Mouse (Mus musculus): ENCODE results near the gene Uqcrh. TPM values are rescaled to one million over a fixed set of nuclear protein-coding genes. Genes with fewer than 3 reads are reported as not detected.

The Uqcrh gene
- polyA plus RNA-seq, 1 experiment from 2014 or later, result 456 TPM

DNA sequence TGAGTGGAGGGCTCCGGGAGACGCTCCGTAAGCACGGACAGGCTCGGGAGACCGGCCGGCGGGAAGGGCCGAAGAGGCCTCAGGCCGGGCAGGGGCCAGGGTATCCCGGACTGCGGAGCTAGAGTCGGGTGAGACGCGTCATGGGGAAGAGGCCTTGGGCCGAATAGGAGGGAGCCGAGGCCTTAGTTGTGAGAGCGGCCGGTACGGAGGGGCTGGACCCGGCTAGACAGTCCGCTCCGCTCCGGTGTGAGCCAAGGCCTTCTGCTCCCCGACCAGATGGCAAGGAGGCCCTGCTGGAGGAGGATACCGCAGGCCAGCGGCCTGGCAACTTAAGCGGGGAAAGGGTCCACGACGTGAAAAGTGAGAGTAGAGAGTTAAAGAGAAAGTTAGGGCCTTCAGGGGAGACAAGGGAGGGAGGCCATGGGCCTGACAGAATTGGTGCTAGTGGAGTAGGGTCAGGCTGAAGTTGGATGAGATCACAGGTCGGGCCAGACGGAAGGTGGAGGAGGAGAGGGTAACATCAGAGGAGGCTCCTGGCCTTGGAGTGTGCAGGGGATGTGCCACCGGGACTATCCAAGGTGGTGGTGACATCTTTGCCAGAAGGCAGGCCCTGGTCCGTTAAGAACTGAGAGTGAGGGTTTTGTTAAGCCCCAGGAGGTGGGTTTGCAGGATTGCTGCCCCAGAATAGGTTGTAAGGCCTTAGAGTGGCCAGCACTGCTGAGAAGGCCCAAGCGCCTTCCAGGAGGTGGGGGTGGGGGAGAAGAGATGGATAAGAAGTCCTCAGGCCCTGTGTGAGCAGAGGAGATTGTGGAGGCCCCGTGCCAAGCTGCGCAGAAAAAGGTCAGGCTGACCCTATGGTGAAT lies 1.7 kb upstream of the Uqcrh start:
- Histone ChIP-seq H3K27me3 (no peaks in the 10 kb centered on the region), H3K9me3 (no peaks in the 10 kb centered on the region), H3K4me3 (peak overlapping the region; percentile 99), H3K4me2 (replicated peaks) (peak overlapping the region; percentile 91), H3K9ac (peak overlapping the region; percentile 100), H3K27ac (peak overlapping the region; percentile 98), H3K36me3 (peaks cover 24% of the 10 kb centered on the region), H3K4me1 (peaks cover 27% of the 10 kb centered on the region)
- ATAC-seq (ENCODE audit: low FRiP score, low read depth), result peak; percentile 1; the same call in 1 of the 2 replicates
- 3% methylated on average over 37 of the region's 37 CpGs for WGBS

DNA sequence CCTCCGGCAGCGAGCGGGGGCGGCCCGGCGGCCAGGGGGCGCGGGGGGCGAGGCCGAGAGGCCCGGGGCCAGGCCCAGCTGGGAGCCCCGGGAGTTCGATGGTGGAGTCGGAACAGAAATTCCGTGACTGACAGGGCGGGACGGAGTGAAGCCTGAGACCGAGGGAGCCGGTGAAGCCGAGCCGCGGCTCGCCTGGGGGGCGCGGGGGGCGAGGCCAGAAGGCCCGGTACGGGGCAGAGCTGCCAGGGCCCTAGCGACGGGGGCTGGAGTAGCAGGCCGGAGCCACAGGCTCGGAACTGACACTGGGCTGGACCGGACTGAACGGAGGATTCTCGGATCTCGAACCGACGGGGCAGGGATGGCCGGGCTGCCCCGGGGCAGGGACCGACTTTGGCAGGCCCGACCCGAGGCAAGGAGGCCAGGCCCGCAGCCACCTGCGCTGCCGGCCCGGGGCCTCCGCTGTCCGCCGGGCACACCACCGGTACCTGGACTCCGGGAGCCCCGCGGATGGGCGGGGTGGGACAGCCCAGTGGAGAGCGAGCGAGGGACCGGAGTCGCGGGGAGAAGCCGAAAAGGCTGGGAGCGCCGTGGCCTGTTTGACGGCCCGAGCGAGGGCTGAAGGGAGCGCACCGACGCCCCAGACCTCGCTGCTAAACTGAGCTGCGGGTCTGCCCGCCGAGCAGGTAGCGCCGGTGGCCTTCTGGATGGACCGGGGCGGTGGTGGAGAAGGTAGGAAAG lies 929 bp upstream of the Uqcrh start:
- Histone ChIP-seq H3K4me1 (peaks cover 27% of the 10 kb centered on the region), H3K9ac (peak overlapping the region; percentile 100), H3K4me2 (replicated peaks) (peak overlapping the region; percentile 91), H3K27ac (peak overlapping the region; percentile 98), H3K27me3 (no peaks in the 10 kb centered on the region), H3K4me3 (peak overlapping the region; percentile 99), H3K36me3 (peaks cover 16% of the 10 kb centered on the region), H3K9me3 (no peaks in the 10 kb centered on the region)
- peak; percentile 65 for ATAC-seq (ENCODE audit: low FRiP score, low read depth)
- WGBS, result 0% methylated on average over 68 of the region's 77 CpGs

DNA sequence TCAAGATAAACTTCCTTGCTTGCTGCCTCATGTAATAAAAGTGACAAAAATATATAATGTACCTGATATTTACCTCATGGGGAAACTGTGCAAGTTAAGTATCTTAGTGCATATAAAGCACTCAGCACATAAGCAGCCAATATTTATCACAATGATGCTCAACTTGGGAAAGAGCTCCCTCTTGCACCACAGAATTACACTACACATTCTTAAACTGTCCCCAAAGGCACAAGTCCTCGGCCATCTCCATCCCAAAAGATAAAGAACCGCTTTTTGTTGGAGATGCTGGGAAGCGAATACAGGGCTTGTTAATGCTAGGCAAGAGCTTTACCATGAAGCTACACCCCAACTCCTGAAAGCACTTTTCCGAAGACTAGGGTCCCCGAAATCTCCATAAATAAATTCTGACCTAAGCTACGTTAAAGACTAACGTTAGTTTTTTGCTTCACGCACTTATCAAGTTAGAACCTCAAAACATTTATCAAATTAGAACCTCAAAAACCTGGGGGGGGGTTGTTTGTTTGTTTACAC lies 661 bp downstream of the Uqcrh start:
- peaks cover 27% of the 10 kb centered on the region for H3K4me1 ChIP-seq
- WGBS, result 1% methylated on average over 8 of the region's 8 CpGs
- H3K9ac ChIP-seq, result peak overlapping the region; percentile 73
- H3K9me3 ChIP-seq, result no peaks in the 10 kb centered on the region
- peak overlapping the region; percentile 99 for H3K4me3 ChIP-seq
- peaks cover 16% of the 10 kb centered on the region for H3K36me3 ChIP-seq
- H3K27me3 ChIP-seq, result no peaks in the 10 kb centered on the region
- H3K27ac ChIP-seq, result 0 out of 2 replicates have a peak overlapping the region, but pooled peaks have one; percentile 98
- ATAC-seq (ENCODE audit: low FRiP score, low read depth), result no peak
- peak overlapping the region; percentile 91 for H3K4me2 ChIP-seq (replicated peaks)

DNA sequence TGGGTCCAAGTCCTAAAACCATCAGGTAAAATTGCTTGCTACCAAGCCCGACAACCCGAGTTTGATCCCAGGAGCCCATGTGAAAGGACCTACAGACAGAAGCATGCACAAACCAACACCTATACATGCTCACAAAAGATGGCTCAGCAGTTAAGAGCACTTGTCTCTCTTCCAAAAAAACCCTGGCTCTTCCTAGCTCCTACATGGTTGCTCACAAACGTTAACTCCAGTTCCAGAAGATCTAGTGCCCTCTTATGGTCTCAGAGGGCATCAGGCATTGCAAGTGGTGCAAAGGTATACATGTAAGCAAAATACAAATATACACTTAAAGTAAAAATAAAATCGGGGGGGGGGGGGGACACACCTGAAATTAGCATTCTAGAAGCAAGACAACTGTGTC lies 1.7 kb downstream of the Uqcrh start:
- Histone ChIP-seq H3K4me1 (peaks cover 27% of the 10 kb centered on the region), H3K27me3 (no peaks in the 10 kb centered on the region), H3K4me2 (replicated peaks) (peak overlapping the region; percentile 91), H3K27ac (no peak overlapping the region), H3K9ac (no peak overlapping the region), H3K4me3 (peak overlapping the region; percentile 10; the same call in 1 of the 2 replicates), H3K36me3 (peaks cover 25% of the 10 kb centered on the region), H3K9me3 (no peaks in the 10 kb centered on the region)
- WGBS, result 45% methylated on average over 4 of the region's 4 CpGs
- no peak for ATAC-seq (ENCODE audit: low FRiP score, low read depth)

DNA sequence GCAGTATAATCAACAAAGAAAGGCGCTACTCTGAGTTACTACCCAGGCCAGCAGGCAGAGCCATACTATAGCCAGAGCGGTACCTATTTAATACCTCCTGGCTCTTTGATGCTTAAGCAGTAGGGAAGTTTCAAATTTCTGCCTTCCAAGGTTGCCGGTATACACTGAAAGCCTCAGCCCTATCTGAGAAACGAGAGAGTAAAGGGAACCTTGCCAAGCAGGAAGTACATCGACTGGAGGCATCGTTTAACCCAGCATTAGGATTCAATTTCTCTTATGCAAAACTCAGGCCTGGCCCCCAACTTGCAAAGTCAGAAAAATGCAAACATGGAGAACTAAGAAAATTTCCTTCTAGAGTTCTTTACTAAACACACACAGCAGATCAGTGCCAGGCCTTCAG lies 4.8 kb downstream of the Uqcrh start:
- no peak overlapping the region for H3K9ac ChIP-seq
- no peak for ATAC-seq (ENCODE audit: low FRiP score, low read depth)
- H3K9me3 ChIP-seq, result no peaks in the 10 kb centered on the region
- peaks cover 51% of the 10 kb centered on the region for H3K36me3 ChIP-seq
- no peak overlapping the region for H3K4me3 ChIP-seq
- H3K27me3 ChIP-seq, result no peaks in the 10 kb centered on the region
- peaks cover 15% of the 10 kb centered on the region for H3K4me1 ChIP-seq
- 63% methylated on average over 6 of the region's 6 CpGs for WGBS
- H3K4me2 ChIP-seq (replicated peaks), result no peak overlapping the region
- H3K27ac ChIP-seq, result no peak overlapping the region

DNA sequence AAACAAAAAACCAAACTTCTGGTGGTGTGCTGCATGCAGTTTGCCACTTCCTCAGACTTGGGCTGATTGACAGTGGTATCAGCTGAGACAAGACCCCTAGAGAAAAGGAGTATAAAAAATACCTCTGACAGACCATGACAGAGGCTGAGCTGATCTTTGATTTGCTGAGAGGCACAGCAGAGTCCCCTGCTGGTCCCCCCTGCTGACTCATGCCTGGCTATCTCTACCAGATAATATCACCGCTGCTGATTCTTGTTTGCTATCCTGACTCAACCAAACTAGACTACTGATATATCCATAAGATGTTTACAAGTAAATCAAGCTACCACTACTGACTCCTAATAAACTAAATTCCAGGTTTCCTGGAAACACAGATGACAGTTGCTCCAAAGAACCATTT lies 11.0 kb downstream of the Uqcrh start:
- Histone ChIP-seq H3K27me3 (no peaks in the 10 kb centered on the region), H3K4me3 (no peak overlapping the region), H3K9me3 (no peaks in the 10 kb centered on the region), H3K9ac (no peak overlapping the region), H3K4me1 (no peaks in the 10 kb centered on the region), H3K36me3 (peaks cover 34% of the 10 kb centered on the region), H3K27ac (no peak overlapping the region), H3K4me2 (replicated peaks) (no peak overlapping the region)
- ATAC-seq (ENCODE audit: low FRiP score, low read depth), result no peak
- WGBS, result 50% methylated on average over 1 of the region's 1 CpGs

DNA sequence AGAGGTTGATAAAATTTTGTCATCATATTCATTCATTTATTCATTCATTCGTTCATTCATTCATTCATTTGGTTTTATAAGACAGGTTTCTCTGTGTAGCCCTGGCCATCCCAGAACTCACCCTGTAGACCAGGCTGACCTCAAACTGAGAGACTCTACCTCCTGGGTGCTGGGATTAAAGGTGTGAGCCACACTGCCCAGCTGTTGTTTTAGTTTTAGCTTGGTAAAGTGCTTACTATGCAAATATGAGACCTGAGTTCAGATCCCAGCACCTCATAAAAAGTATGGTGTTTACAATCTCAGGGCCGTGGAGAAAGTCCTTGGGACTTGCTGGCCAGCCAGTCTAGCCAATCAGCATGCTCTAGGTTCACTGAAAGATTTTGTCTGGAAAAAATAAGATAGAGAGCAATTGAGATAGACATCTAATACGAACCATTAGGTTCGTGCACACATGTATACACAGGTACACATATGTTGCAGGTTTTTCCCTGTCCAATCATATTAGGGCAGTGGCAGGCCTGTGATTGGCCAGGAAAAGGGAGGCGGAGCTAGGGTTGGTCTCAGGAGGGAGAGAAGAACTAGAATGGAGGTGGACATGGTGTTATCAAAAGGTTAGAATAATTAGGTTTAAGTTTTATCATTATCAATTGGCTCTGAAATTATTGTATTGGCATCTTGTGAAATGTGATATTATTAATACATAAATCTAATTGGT lies 15.7 kb downstream of the Uqcrh start:
- 73% methylated on average over 5 of the region's 5 CpGs for WGBS
- no peak for ATAC-seq (ENCODE audit: low FRiP score, low read depth)
- Histone ChIP-seq H3K36me3 (no peaks in the 10 kb centered on the region), H3K9me3 (no peaks in the 10 kb centered on the region), H3K4me1 (no peaks in the 10 kb centered on the region), H3K4me2 (replicated peaks) (no peak overlapping the region), H3K9ac (no peak overlapping the region), H3K27ac (no peak overlapping the region), H3K27me3 (no peaks in the 10 kb centered on the region), H3K4me3 (no peak overlapping the region)

DNA sequence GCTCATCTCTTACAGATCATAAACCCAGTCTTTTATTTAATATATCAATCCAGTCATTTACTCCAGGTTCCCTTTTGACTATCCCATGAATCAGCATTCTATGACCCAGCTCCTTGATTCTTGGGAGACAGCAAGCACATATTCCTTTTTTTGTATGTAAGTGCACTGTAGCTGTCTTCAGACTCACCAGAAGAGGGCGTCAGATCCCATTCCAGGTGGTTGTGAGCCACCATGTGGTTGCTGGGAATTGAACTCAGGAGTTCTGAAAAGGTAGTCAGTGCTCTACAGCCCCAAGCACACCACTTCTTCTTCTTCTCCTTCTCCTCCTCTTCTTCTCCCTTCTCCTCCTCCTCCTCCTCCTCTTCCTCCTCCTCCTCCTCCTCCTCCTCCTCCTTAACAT lies 17.3 kb downstream of the Uqcrh start:
- 0% methylated on average over 1 of the region's 1 CpGs for WGBS
- H3K4me3 ChIP-seq, result no peak overlapping the region
- ATAC-seq (ENCODE audit: low FRiP score, low read depth), result no peak
- H3K4me2 ChIP-seq (replicated peaks), result no peak overlapping the region
- peaks cover 1% of the 10 kb centered on the region for H3K4me1 ChIP-seq
- no peaks in the 10 kb centered on the region for H3K9me3 ChIP-seq
- no peak overlapping the region for H3K27ac ChIP-seq
- H3K36me3 ChIP-seq, result no peaks in the 10 kb centered on the region
- H3K27me3 ChIP-seq, result no peaks in the 10 kb centered on the region
- no peak overlapping the region for H3K9ac ChIP-seq

DNA sequence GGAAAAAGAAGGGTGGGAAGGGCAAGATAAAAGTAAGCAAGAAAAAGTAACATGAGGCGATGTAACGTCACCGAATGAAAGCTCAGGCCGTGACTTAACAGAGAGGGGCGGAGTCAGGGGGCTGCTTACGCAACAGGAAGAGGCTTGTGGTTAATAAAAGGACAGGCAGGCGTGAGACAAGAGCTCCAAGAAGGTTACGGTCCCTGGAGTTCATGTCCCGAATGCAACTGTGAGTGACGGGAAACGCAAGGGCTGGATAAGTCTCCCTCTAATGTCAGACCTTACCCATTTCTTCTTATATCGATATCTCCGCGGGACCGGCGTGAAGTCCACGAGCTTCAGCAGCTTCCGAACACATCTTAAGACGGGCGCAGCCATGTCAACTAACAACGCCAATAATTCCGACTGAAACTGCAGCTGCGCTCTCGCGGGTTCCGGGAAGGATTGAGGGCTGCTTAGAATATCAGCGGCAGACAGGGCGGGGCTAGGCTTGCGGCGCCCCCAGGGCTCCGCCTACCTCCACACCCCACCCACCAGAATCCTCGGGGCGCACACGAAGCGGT lies 21.4 kb downstream of the Uqcrh start, which contains the start of gene Nsun4:
Nsun4 (minus strand) TSS at position 478 of the 563 bp plus-strand sequence.
- ATAC-seq (ENCODE audit: low FRiP score, low read depth), result peak; percentile 97
- H3K9ac ChIP-seq, result peak within 1 kb of the TSS; percentile 69
- H3K27me3 ChIP-seq, result no peaks in the 10 kb centered on the region
- peaks cover 7% of the 10 kb centered on the region for H3K4me1 ChIP-seq
- H3K4me2 ChIP-seq (replicated peaks), result peak within 1 kb of the TSS; percentile 83
- peak within 1 kb of the TSS; percentile 64 for H3K4me3 ChIP-seq
- H3K9me3 ChIP-seq, result no peaks in the 10 kb centered on the region
- WGBS, result under 1% methylated on average over 35 of the region's 35 CpGs
- peaks cover 4% of the 10 kb centered on the region; the same call in 1 of the 2 replicates for H3K36me3 ChIP-seq
- H3K27ac ChIP-seq, result peak within 1 kb of the TSS; percentile 90

DNA sequence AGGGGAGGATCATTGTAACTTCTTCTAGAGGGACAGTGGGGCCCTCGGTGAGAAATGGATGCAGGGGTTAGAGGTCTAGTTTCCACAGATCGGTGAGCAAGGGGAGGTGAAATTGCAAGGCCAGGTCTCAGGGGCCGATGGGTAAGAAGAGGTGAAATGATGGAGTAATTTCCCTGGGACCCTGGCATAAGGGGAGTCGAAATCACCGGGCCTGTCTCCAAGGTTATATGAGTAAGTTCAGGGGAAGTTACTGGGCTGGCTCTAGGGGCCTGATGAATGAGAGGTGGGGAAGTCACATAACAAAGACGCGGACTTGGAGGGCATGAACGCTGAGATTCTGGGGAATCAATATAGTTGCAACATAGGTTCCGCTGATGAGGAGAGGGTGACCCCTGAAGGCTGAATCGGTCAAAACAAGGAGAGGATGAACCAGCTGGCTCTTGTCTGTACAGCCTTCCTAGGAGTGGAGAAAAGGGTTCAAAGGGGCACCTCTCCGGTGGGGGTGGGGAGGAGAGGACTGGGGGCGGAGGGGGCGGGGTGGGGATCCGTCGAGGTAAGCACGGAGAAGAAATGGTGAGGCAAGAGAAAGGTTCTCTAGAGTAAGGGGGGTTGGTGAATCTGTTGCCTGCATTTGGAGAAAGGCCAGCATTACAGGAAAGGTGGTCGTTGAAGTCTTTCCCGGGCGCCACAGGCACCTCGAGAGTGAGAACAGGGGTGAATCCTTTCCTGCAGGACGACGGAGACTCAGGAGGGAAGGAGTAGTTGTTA lies 22.2 kb downstream of the Uqcrh start:
- WGBS, result 8% methylated on average over 22 of the region's 22 CpGs
- peak overlapping the region; percentile 64 for H3K4me3 ChIP-seq
- no peak; the same call in 1 of the 2 replicates for ATAC-seq (ENCODE audit: low FRiP score, low read depth)

DNA sequence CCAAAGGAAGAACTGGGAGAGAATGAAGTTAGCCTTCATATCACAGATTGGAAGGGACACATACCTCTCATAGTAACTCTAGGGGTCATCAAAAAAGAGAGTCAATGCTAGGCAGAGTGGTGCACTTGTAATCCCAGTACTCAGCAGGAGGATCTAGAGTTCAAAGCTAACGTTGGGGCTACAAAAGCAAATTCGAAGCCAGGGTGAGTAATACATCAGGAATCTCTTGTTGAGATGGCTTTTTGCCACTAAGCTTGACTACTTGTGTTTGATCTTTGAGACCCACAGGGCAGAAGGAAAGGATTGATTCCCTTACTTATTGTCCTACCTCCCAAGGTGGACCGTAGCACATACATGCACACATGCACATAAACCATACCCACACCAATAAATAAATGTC lies 25.7 kb downstream of the Uqcrh start:
- no peak for ATAC-seq (ENCODE audit: low FRiP score, low read depth)
- WGBS, result 84% methylated on average over 3 of the region's 3 CpGs
- Histone ChIP-seq H3K9ac (no peak overlapping the region), H3K36me3 (peaks cover 23% of the 10 kb centered on the region), H3K27ac (no peak overlapping the region), H3K9me3 (no peaks in the 10 kb centered on the region), H3K4me2 (replicated peaks) (no peak overlapping the region), H3K4me3 (no peak overlapping the region), H3K4me1 (peaks cover 7% of the 10 kb centered on the region), H3K27me3 (no peaks in the 10 kb centered on the region)

More for the DNA sequence above, 22.2 kb downstream of the Uqcrh start:
- Histone ChIP-seq H3K36me3 (peaks cover 11% of the 10 kb centered on the region), H3K4me2 (replicated peaks) (peak overlapping the region; percentile 83), H3K9me3 (no peaks in the 10 kb centered on the region), H3K4me1 (peaks cover 7% of the 10 kb centered on the region), H3K9ac (peak overlapping the region; percentile 69), H3K27ac (peak overlapping the region; percentile 90), H3K27me3 (no peaks in the 10 kb centered on the region)

Measured in limb, embryonic 13.5 days (tissue).